ENCODE assay signal across 8 mouse cellular contexts in the genomic region with DNA sequence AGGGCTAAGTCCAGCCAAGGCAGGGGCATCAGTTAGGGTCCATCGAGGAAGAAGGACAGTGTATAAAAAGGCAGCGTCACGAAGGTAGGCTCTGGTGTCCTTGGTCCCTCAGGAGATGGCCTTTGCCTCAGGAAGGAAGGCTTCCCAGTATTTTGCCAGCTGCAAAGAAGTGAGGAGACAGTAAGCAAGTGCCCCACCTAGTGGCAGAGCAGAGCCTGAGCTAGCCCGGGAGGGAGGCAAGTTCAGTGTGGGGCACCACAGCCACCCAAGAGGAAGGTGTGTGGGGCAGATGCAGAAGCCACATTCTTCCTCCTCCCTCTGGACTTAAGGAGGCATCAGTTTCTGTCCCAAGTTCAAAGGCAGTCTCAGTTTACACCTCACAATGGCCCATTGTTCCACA. TPM values are rescaled to one million over a fixed set of nuclear protein-coding genes. Genes with fewer than 3 reads are reported as not detected.
A peak's percentile ranks its signal among the peaks of the same experiment; 100 is the strongest.
DNase-seq lines count a peak whose midpoint lies in the region; ATAC-seq and TF ChIP-seq lines count a peak whose summit lies in the region.

No protein-coding gene starts in this region.

- no peaks in the 10 kb centered on the region for H3K79me2 ChIP-seq in heart, adult 2 months (replicated peaks; ENCODE audit: control insufficient read depth, insufficient read depth, low read length)

- no peak overlapping the region for H3K4me3 ChIP-seq in heart, adult 2 months
- no peak overlapping the region for H3K4me3 ChIP-seq in heart, embryonic 11.5 days (ENCODE audit: low read depth, low read length)
- no peak overlapping the region for H3K4me3 ChIP-seq in embryonic fibroblast, embryonic 13.5 days (ENCODE audit: insufficient read depth, low read length)
- H3K4me3 ChIP-seq in midbrain, postnatal 0 days (ENCODE audit: low read depth, low read length): no peak overlapping the region

- H3K9me3 ChIP-seq in heart, embryonic 11.5 days (replicated peaks; ENCODE audit: control insufficient read depth, low read length): no peaks in the 10 kb centered on the region
- H3K9me3 ChIP-seq in midbrain, postnatal 0 days (ENCODE audit: low read length): no peaks in the 10 kb centered on the region

- TF ChIP-seq POLR2A in heart, adult 2 months (IDR thresholded peaks at IDR 0.05; ENCODE audit: insufficient read depth, low read depth, low read length): no peak
- no peak for TF ChIP-seq POLR2A in embryonic fibroblast, embryonic 13.5 days (IDR thresholded peaks at IDR 0.05; ENCODE audit: low read depth, low read length)

- ATAC-seq in heart, embryonic 11.5 days (replicated peaks; ENCODE audit: insufficient number of reproducible peaks, low FRiP score, low TSS enrichment): no peak
- no peak for ATAC-seq in midbrain, postnatal 0 days (ENCODE audit: low FRiP score)

- intact Hi-C loops in heart, adult 2 months (cut with DNase I): loop anchor here (5.0 kb wide), 1 partner anchor 36 kb away; no protein-coding TSS in a partner anchor
- intact Hi-C loops in left cerebral cortex, postnatal 25 days (cut with DNase I): loop anchor here (5.0 kb wide), 1 partner anchor 61 kb away; no protein-coding TSS in a partner anchor

- no peak overlapping the region for H3K27ac ChIP-seq in heart, adult 2 months
- no peak overlapping the region; the same call in 1 of the 2 replicates for H3K27ac ChIP-seq in heart, embryonic 11.5 days (ENCODE audit: low read depth, low read length)
- H3K27ac ChIP-seq in embryonic fibroblast, embryonic 13.5 days (ENCODE audit: insufficient read depth, low read length): no peak overlapping the region
- H3K27ac ChIP-seq in midbrain, postnatal 0 days (ENCODE audit: low read depth, low read length): no peak overlapping the region

- 23% methylated on average over 4 of the region's 4 CpGs for WGBS in heart, adult 2 months
- WGBS in heart, embryonic 11.5 days (ENCODE audit: insufficient replicate concordance): 53% methylated on average over 4 of the region's 4 CpGs
- 51% methylated on average over 4 of the region's 4 CpGs for WGBS in midbrain, postnatal 0 days

- TF ChIP-seq EP300 in heart, adult 2 months (IDR thresholded peaks at IDR 0.05; ENCODE audit: insufficient read depth, low read depth, low read length): 0 out of 2 replicates have a peak, but pooled peaks have one; percentile 36

- DNase-seq in heart, adult 2 months: peak; percentile 39 to 61
- peak; percentile 16 for DNase-seq in CD4-positive helper T cell, adult 2 months (ENCODE audit: low read depth, low spot score)
- DNase-seq in adrenal gland, adult 8-10 months: peak; percentile 60
- peak; percentile 55 to 60 for DNase-seq in left cerebral cortex, postnatal 25 days (ENCODE audit: low spot score in 2 of 2)
- DNase-seq in midbrain, postnatal 0 days (ENCODE audit: low spot score): peak; percentile 54
- DNase-seq in natural killer cell, adult 2 months (ENCODE audit: low spot score in 2 of 2): no peak

- H3K9ac ChIP-seq in heart, adult 2 months (ENCODE audit: low read depth, low read length): no peak overlapping the region
- no peak overlapping the region for H3K9ac ChIP-seq in heart, embryonic 11.5 days (ENCODE audit: low read depth, low read length)
- H3K9ac ChIP-seq in midbrain, postnatal 0 days (replicated peaks; ENCODE audit: low read length, poor library complexity, severe bottlenecking): no peak overlapping the region

- peaks cover 2% of the 10 kb centered on the region; the same call in 1 of the 2 replicates for H3K4me1 ChIP-seq in heart, adult 2 months (ENCODE audit: control insufficient read depth, insufficient read depth, low read length)
- H3K4me1 ChIP-seq in heart, embryonic 11.5 days (ENCODE audit: control insufficient read depth, insufficient read depth, low read length): peaks cover 18% of the 10 kb centered on the region
- no peaks in the 10 kb centered on the region for H3K4me1 ChIP-seq in embryonic fibroblast, embryonic 13.5 days (ENCODE audit: control insufficient read depth, insufficient read depth, low read length)
- H3K4me1 ChIP-seq in midbrain, postnatal 0 days (ENCODE audit: insufficient read depth, low read length): no peaks in the 10 kb centered on the region

- H3K4me2 ChIP-seq in heart, embryonic 11.5 days: no peak overlapping the region
- H3K4me2 ChIP-seq in midbrain, postnatal 0 days (ENCODE audit: low read depth, low read length, poor library complexity, severe bottlenecking): no peak overlapping the region

- peak; percentile 85 for TF ChIP-seq CTCF in heart, adult 2 months (IDR thresholded peaks at IDR 0.05)
- peak; percentile 73 for TF ChIP-seq CTCF in embryonic fibroblast, embryonic 13.5 days (IDR thresholded peaks at IDR 0.05; ENCODE audit: borderline replicate concordance, insufficient read depth, low read length)
- peak; percentile 74 for TF ChIP-seq CTCF in midbrain, postnatal 0 days (IDR thresholded peaks at IDR 0.05)

- no peaks in the 10 kb centered on the region for H3K36me3 ChIP-seq in heart, adult 2 months (ENCODE audit: control insufficient read depth, insufficient read depth, low read length)
- peaks cover 24% of the 10 kb centered on the region for H3K36me3 ChIP-seq in heart, embryonic 11.5 days (ENCODE audit: control insufficient read depth, insufficient read depth, low read length)
- peaks cover 47% of the 10 kb centered on the region for H3K36me3 ChIP-seq in midbrain, postnatal 0 days (ENCODE audit: insufficient read depth, low read length)

- no peaks in the 10 kb centered on the region for H3K27me3 ChIP-seq in heart, adult 2 months (ENCODE audit: control insufficient read depth, insufficient read depth, low read length)
- H3K27me3 ChIP-seq in heart, embryonic 11.5 days (ENCODE audit: control insufficient read depth, insufficient read depth, low read length): no peaks in the 10 kb centered on the region
- H3K27me3 ChIP-seq in midbrain, postnatal 0 days (ENCODE audit: insufficient read depth, low read length): no peaks in the 10 kb centered on the region

RNA-seq across cellular contexts. Expression of gene Snx22, which starts 18.9 kb away (rescaled TPM):
- total RNA-seq in heart, adult 2 months (2021): under 1 TPM; 0.70 to 0.86 TPM
- polyA plus RNA-seq in heart, adult 2 months (2012; rRNA removed): 0.70 and 0.73 TPM in 2 replicates
- polyA plus RNA-seq in heart, embryonic 11.5 days (2014; fragmentation: Nextera tagmentation; extraction: Ambion mirVana): 2.1 and 2.9 TPM in 2 replicates
- total RNA-seq in adrenal gland, adult 8-10 months (2022): 1 to 10 TPM in 1 of 4 experiments, under 1 TPM in 3; 0.09 to 1.1 (median 0.60) TPM
- 0.25 and 0.33 TPM in 2 replicates for polyA plus RNA-seq in embryonic fibroblast, embryonic 13.5 days (2011; ENCODE audit: insufficient read length, low read depth, missing spikeins)
- 1 to 10 TPM; 3.2 to 3.3 TPM for total RNA-seq in left cerebral cortex, postnatal 25 days (2021)
- 6.7 and 7.4 TPM in 2 replicates for total RNA-seq in midbrain, postnatal 0 days (2014; rRNA removed)
- 9.6 and 11.1 TPM in 2 replicates for polyA plus RNA-seq in midbrain, postnatal 0 days (2015; fragmentation: Nextera tagmentation; extraction: Ambion mirVana)

RNA-seq across cellular contexts. Expression of gene Ppib, which starts 28.4 kb away (rescaled TPM):
- total RNA-seq in heart, adult 2 months (2021): 100 to 1,000 TPM; 113 to 114 TPM
- 89.9 and 102 TPM in 2 replicates for polyA plus RNA-seq in heart, adult 2 months (2012; rRNA removed)
- polyA plus RNA-seq in heart, embryonic 11.5 days (2014; fragmentation: Nextera tagmentation; extraction: Ambion mirVana): 463 and 480 TPM in 2 replicates
- total RNA-seq in adrenal gland, adult 8-10 months (2022): 100 to 1,000 TPM; 295 to 314 (median 303) TPM
- 484 and 532 TPM in 2 replicates for polyA plus RNA-seq in embryonic fibroblast, embryonic 13.5 days (2011; ENCODE audit: insufficient read length, low read depth, missing spikeins)
- 100 to 1,000 TPM; 182 to 184 TPM for total RNA-seq in left cerebral cortex, postnatal 25 days (2021)
- 209 and 255 TPM in 2 replicates for total RNA-seq in midbrain, postnatal 0 days (2014; rRNA removed)
- 339 and 341 TPM in 2 replicates for polyA plus RNA-seq in midbrain, postnatal 0 days (2015; fragmentation: Nextera tagmentation; extraction: Ambion mirVana)

RNA-seq across cellular contexts. Expression of gene Snx1, which starts 38.0 kb away (rescaled TPM):
- total RNA-seq in heart, adult 2 months (2021): 10 to 100 TPM; 24.8 to 27.6 TPM
- 19.2 and 25.2 TPM in 2 replicates for polyA plus RNA-seq in heart, adult 2 months (2012; rRNA removed)
- 71.7 and 73.5 TPM in 2 replicates for polyA plus RNA-seq in heart, embryonic 11.5 days (2014; fragmentation: Nextera tagmentation; extraction: Ambion mirVana)
- 100 to 1,000 TPM; 116 to 172 (median 143) TPM for total RNA-seq in adrenal gland, adult 8-10 months (2022)
- polyA plus RNA-seq in embryonic fibroblast, embryonic 13.5 days (2011; ENCODE audit: insufficient read length, low read depth, missing spikeins): 58.6 and 70.5 TPM in 2 replicates
- 10 to 100 TPM; 68.4 to 72.9 TPM for total RNA-seq in left cerebral cortex, postnatal 25 days (2021)
- total RNA-seq in midbrain, postnatal 0 days (2014; rRNA removed): 42.3 and 47.1 TPM in 2 replicates
- polyA plus RNA-seq in midbrain, postnatal 0 days (2015; fragmentation: Nextera tagmentation; extraction: Ambion mirVana): 38.1 and 44.0 TPM in 2 replicates

RNA-seq across cellular contexts. Expression of gene Ciao2a, which starts 38.0 kb away (rescaled TPM):
- total RNA-seq in heart, adult 2 months (2021): 10 to 100 TPM; 59.7 to 68.1 TPM
- polyA plus RNA-seq in heart, adult 2 months (2012; rRNA removed): 19.5 and 31.2 TPM in 2 replicates
- 178 and 181 TPM in 2 replicates for polyA plus RNA-seq in heart, embryonic 11.5 days (2014; fragmentation: Nextera tagmentation; extraction: Ambion mirVana)
- total RNA-seq in adrenal gland, adult 8-10 months (2022): 10 to 100 TPM; 63.2 to 79.3 (median 71.1) TPM
- polyA plus RNA-seq in embryonic fibroblast, embryonic 13.5 days (2011; ENCODE audit: insufficient read length, low read depth, missing spikeins): 46.9 and 48.2 TPM in 2 replicates
- 10 to 100 TPM; 31.2 to 32.1 TPM for total RNA-seq in left cerebral cortex, postnatal 25 days (2021)
- 27.5 and 28.2 TPM in 2 replicates for total RNA-seq in midbrain, postnatal 0 days (2014; rRNA removed)
- 62.1 and 65.7 TPM in 2 replicates for polyA plus RNA-seq in midbrain, postnatal 0 days (2015; fragmentation: Nextera tagmentation; extraction: Ambion mirVana)

Comparison
In these comparisons a context has a peak if more than half of its experiments do, and no peak if none do; other contexts are left out.
1. DNase-seq: peak in heart, adult 2 months (2 of 2), CD4-positive helper T cell, adult 2 months (single experiment), adrenal gland, adult 8-10 months (single experiment), left cerebral cortex, postnatal 25 days (2 of 2) and midbrain, postnatal 0 days (single experiment); none in natural killer cell, adult 2 months (0 of 2).
2. Peak in every context shown above with its lines, with median percentiles within 50 percentile points of each other: CTCF ChIP-seq.